Mouse (Mus musculus): ENCODE results near the gene D13Ertd608e.
"Not testable (repeated sequence)": the region's sequence is repeated elsewhere in the genome, so short reads cannot be mapped to it uniquely, and the experiment has no call there.

GRCm38 (mm10) chr13:119862399-119862798, 26.6 kb downstream of the D13Ertd608e start:
- TF ChIP-seq CTCF, EP300 (IDR thresholded peaks at IDR 0.05; ENCODE audit: low read depth): not testable (repeated sequence)

All from heart, postnatal 0 days (tissue).